Mouse (Mus musculus) testis, postnatal 10 days (tissue): ENCODE measurements at regions not wholly inside any gene's neighbourhood (a gene's known extent, or its start where the extent isn't known, plus 50 kb on each side); places are given as distances from the start of the nearest gene placed in this dataset.

Experiments
- DNase-seq: peaks from one replicate; pipeline ENCODE4 v3.0.0; 2021; ENCODE audit warnings: low spot score

DNA sequence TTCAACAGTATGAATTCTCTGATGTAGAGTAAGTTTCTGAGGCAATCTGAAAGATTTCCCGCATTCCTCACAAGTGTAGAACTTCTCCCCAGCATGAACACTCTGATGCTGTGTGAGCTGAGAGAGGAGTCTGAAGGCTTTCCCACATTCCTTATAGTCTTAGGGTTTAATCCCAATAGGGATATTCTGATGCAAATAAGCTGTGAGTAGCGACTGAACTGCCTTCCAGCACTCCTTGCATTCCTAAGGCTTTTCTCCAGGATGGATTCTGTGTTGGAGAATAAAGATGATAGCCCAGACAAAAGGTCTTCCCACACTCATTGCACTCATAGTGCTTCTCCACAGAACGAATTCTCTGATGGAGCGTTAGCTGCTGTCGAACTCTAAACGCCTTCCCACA, 152.6 kb upstream of the Api5 start:
- DNase-seq = no peak

DNA sequence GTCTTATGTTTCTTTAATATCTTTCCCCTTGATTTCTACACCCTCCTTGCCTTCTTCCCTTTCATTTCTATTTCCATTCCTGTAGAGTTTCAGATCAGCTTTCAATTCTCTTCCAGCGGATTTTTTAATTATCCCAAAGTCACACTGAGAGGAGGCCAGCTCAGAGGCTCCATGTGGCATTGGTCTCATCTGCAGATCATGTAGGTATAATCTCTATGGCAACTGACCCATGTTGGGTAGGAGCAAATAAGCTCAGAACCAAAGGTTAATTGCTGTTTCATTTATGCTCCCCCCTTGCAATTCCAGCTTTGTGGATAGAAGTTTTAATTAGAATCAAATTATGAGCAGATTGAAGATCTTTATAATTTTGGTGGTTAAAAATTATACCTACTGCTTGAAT, 149.3 kb upstream of the Api5 start:
- DNase-seq = no peak

DNA sequence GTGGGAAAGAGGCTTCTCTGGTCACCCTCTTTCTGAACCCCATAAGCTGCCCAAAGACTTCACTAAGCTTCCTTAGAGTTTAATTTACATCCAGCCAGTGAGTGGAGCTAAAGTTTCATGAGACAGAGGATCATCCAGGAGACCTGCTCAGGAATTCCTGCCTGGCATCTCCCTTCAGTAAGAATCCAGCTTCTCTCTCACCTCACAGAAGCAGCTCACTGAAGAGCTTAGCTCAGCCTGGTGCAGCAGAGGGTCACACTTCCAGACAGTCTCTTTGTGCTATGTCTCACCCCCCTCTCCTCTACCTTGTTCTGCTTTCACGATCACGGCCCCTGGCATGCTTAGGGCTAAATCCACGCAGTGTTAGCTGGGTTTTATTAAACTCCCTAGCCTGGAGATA, 133.7 kb upstream of the Api5 start:
- no peak for DNase-seq

DNA sequence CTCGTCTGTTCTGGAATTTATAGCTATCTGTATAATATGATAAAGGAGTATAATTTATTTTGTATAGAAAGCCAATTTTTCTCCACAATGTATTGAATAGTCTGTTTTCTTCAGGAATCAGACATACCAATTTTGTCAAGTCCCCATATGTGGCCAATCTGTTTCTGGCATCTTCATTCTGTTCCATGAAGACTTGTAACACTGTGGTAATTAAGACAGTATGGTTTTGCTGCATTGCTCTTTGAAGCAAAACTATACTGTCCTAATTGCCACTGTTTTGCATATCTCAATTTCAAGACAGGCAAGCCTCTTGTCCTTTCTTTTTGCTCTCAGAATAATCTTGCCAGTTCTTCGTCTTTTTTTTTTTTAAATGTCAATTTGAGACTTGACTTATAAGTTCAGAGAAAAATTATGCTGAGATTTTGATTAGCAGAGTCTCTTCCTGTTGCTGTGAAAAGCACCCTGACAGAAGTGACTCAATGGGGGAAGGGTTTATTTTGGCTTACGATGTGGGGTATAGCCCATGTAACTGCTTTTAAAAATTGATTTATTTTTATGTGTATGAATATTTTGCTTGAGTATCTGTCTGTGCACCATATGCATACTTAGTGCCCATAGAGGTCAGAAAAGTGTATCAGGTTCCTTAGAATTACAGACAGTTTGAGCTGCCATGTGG, 103.4 kb upstream of the Api5 start:
- no peak for DNase-seq

DNA sequence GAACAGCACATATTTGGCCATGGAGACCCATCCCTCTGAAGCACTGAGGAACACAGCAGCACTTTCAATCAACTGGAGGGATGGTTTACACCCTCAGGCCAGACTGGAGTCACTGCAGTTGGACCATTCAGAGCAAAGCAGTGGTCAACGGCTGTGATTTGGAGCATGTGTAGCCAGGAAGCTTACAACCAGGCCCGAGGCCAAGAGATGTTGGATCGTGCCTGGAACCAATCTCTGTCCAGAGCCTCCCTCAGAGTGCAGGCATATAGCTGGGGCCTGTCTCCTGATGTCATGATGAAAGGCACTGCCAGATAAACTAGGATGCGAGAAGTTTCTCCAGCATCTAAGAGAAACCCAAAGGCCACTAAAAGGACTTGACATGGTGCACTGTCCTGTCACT, 98.7 kb upstream of the Api5 start:
- DNase-seq = no peak

DNA sequence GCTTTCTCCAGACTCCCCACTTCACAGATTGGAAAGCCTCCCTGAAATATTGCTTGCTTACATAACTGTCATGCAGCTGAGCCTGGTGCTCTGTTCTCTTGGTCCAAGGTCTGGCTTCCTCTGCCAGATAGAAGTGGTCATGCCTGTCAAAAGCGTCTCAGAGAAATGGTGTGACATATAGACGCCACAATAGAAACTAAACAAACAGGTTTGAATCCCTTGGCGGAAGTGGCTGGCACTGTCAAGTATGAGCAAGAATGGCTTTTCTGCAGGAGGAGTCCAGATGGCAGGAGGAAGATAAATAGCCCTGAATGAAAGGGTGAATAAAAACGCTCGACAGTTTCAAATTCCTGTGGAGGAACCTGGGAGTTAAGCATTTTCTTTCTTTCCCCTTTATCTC, 93.2 kb upstream of the Api5 start:
- DNase-seq = no peak

DNA sequence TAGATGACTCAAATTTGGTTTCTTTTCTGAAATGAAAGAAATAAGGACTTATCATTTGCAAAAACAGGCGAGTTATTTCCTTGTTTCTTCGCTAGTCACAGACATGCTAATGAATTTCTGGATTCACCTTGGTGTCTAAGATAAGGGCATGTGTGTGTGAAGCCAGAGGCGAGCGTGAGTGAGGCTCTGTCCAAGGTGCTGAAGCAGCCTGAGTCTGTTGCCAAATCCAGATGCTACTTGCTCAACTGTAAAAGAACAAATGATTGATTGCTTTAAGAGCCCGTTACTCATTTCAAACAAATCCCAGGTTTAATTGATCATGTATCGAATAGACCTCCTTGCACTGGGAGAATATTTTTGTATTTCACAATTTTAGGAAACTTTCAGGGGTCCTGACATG, 86.6 kb upstream of the Api5 start:
- DNase-seq = peak; percentile 61

DNA sequence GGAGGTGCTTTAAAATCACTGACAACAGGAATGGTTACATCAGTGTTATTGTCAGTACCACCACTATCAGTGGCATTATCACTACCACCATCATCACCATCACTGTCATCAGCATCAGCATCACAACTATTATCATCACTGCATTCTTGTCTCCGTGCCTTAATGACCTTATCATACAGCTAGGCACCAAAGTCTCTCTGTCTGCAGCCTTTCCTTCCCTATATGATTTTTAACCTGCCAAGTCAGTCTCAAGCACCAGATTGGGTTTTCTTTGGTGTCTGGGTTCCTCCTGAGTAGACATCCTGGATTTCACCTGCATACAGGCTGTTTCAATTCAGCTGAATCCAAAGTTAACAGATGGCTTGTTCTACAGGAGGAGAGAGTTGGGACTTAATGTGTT, 78.9 kb upstream of the Api5 start:
- DNase-seq = no peak

DNA sequence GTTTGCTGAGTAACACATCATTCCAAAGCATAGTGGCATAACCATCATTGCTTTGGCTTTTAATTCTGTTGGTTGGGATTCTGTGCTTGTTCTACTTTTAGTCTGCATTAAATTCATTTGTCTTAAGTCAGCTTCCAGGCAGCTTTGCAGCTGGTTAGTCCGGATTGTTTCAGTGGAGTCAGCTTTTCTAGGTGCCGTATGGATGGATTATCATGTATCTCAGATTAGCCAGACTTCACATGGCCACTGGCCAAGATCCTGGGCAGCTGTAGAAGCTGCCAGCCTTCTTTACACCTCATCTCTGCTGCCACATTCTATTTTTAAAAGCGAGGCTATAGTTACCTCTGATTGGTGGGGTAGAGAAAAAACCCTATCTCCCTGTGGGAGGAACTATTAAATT, 74.1 kb upstream of the Api5 start:
- no peak for DNase-seq

DNA sequence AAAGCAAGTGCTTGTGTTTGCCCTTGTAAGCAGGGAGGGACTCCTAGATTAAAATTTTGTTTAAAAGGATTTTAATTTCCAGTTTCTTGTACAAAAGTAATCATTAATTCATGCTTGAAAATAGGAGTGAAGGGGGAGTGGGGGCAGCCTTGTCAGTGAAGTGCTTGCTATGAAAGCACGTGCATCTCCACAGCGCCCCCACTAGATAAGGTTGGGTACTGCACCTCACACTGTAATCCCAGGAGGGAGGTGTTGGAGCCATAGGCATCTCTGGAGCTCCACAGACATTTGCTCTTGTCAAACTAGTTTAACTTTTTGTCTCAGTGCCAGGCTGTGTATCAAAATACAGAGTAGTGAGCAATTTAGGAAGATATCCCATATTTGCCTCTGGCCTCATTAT, 62.7 kb upstream of the Api5 start:
- peak; percentile 47 for DNase-seq

DNA sequence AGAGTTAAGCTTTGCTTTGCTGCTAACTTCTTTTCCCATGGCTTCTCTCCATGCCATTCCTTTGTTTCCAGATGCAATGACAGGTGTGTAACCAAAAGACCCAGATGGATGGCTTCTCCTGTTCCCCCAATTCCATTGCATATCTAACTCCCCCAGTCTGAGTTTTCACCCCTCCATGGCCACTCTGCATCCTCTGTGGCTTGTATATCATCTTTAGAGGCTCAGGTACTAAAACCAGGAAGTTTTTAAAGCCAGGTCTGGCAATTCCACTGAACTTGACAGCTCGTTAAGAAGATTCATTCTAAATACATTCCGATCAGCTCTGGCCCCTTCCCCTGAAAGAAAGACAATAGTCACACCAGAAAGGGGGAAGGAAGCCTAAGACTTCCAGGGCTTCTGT, 60.6 kb upstream of the Api5 start:
- DNase-seq = no peak
